Mouse (Mus musculus): ENCODE measurements around the gene B3gnt3. TPM values are rescaled to one million over a fixed set of nuclear protein-coding genes. Genes with fewer than 3 reads are reported as not detected.
"Not testable (repeated sequence)": the region's sequence is repeated elsewhere in the genome, so short reads cannot be mapped to it uniquely, and the experiment has no call there.

Gene B3gnt3
- 0.33 and 0.59 TPM in 2 replicates for polyA plus RNA-seq (2014; fragmentation: Nextera tagmentation; extraction: Ambion mirVana)

DNA sequence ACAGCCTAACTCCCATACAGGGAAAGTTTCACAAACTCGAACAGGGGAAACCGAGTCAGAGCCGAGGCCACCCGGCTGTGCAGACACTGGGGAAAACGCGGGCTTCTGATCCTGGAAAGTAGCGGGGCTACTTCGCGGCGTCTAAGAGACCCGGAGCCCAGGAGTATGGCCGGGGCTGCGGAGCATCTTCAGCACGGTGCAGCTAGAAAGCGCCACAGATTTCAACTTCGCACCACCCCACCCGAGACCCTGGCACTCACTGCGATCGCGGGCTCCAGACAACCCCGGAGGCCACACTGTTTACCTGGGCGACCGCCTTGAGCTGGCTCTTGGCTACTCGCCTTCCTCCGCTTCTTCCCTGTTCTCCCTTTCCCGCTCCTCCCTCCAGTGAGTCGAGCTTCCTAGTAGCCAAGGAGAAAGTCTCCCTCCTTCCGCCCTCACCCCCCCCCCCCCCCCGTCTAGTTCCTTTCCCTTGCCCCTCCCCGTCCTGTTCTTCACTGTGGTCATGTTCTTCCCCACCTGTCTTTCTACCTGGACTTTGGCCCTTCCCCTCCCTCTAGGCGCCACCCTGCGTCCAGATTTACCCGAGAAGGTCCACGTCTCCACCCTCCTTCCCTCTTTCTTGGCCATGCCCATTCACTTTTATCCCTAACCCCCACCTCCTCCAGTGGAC lies at the start of gene B3gnt3:
B3gnt3 (minus strand) TSS at position 376 of the 673 bp plus-strand sequence.
- DNase-seq (ENCODE audit: low spot score) (no peak), ATAC-seq (ENCODE audit: insufficient read depth, low FRiP score, low TSS enrichment) (no peak)
- Histone ChIP-seq H3K4me2 (ENCODE audit: low read depth) (no peak within 1 kb of the TSS), H3K4me1 (ENCODE audit: control insufficient read depth, insufficient read depth, low read length) (no peaks in the 10 kb centered on the region), H3K27me3 (ENCODE audit: control insufficient read depth, insufficient read depth, low read length) (peaks cover 45% of the 10 kb centered on the region), H3K9me3 (ENCODE audit: control insufficient read depth, low read length) (no peaks in the 10 kb centered on the region), H3K36me3 (ENCODE audit: control insufficient read depth, insufficient read depth, low read length) (no peaks in the 10 kb centered on the region), H3K9ac (ENCODE audit: low read length) (no peak within 1 kb of the TSS), H3K27ac (ENCODE audit: low read depth, low read length) (no peak within 1 kb of the TSS), H3K4me3 (ENCODE audit: low read depth, low read length) (peak within 1 kb of the TSS; percentile 10; the same call in 1 of the 2 replicates)
- WGBS = 16% methylated on average over 33 of the region's 34 CpGs

DNA sequence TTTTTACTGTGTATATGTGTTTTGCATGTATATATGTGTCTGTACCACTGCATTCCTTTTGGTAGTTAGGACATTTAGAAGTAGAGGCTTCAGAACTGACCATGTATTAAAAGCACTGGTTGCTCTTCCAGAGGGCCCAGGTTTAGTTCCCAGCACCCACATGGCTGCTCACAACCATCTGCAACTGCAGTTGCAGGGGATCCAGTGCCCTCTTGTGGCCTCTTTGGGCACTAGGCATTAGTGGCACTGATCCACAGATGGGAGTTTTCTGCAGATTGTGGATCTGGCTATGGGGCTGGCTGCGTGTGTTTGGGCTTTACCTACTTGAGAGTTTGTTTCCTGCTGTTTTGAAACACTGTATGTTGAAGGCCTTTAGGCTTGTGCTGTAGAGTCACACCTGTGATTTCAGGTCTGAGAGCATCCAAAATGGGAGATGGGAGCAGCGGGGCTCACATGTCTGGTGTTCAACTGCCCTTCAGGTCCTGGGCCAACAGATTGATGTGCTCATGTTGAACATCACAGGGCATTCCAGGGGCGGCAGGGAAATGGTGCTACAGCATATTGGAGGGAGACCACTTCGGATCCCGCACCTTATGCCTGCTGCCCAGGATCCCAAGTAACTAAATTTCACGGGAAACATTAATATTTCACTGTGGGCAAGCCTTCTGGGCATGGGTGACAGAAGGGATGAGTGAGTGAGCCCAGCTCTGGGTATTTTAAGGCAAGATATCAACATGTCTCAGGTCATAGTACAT lies 47.9 kb upstream of the B3gnt3 start:
- not testable (repeated sequence) for H3K36me3 ChIP-seq (ENCODE audit: control insufficient read depth, insufficient read depth, low read length)

DNA sequence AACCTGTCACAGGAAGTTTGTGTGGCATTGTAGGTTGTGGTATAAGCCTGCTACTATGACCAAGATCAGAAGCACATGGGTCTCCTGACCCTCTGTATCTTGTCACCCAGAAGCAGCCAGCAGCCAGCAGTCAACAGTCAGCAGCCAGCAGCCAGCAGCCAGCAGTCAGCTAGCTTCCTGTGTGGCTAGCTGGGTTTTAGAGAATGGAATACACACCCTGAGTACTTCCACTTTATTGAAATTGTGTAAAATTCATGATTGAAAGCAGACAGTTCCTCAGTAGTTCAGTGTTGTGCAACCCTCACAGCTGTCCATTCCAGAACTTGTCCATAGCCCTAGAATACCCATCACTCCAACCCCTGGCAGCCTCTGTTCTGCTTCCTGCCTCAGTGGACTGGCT lies 45.5 kb upstream of the B3gnt3 start:
- DNase-seq (ENCODE audit: low spot score); H3K4me1 ChIP-seq (ENCODE audit: control insufficient read depth, insufficient read depth, low read length); H3K9ac ChIP-seq (ENCODE audit: low read length); H3K36me3 ChIP-seq (ENCODE audit: control insufficient read depth, insufficient read depth, low read length); H3K27ac ChIP-seq (ENCODE audit: low read depth, low read length); H3K4me3 ChIP-seq (ENCODE audit: low read depth, low read length); H3K9me3 ChIP-seq (ENCODE audit: control insufficient read depth, low read length); ATAC-seq (ENCODE audit: insufficient read depth, low FRiP score, low TSS enrichment); H3K4me2 ChIP-seq (ENCODE audit: low read depth); H3K27me3 ChIP-seq (ENCODE audit: control insufficient read depth, insufficient read depth, low read length): not testable (repeated sequence)

More for the DNA sequence above, 47.9 kb upstream of the B3gnt3 start:
- WGBS = 86% methylated on average over 6 of the region's 6 CpGs
- not testable (repeated sequence) for H3K4me1 ChIP-seq (ENCODE audit: control insufficient read depth, insufficient read depth, low read length); H3K4me2 ChIP-seq (ENCODE audit: low read depth); H3K4me3 ChIP-seq (ENCODE audit: low read depth, low read length); H3K9ac ChIP-seq (ENCODE audit: low read length); H3K27me3 ChIP-seq (ENCODE audit: control insufficient read depth, insufficient read depth, low read length); H3K9me3 ChIP-seq (ENCODE audit: control insufficient read depth, low read length); ATAC-seq (ENCODE audit: insufficient read depth, low FRiP score, low TSS enrichment); DNase-seq (ENCODE audit: low spot score); H3K27ac ChIP-seq (ENCODE audit: low read depth, low read length)

- Histone ChIP-seq H3K9me3 (ENCODE audit: control insufficient read depth, low read length) (no peaks in the 10 kb centered on the region), H3K36me3 (ENCODE audit: control insufficient read depth, insufficient read depth, low read length) (no peaks in the 10 kb centered on the region), H3K4me3 (ENCODE audit: low read depth, low read length) (no peak overlapping the region), H3K4me2 (ENCODE audit: low read depth) (no peak overlapping the region), H3K9ac (ENCODE audit: low read length) (no peak overlapping the region), H3K4me1 (ENCODE audit: control insufficient read depth, insufficient read depth, low read length) (no peaks in the 10 kb centered on the region), H3K27ac (ENCODE audit: low read depth, low read length) (no peak overlapping the region), H3K27me3 (ENCODE audit: control insufficient read depth, insufficient read depth, low read length) (no peaks in the 10 kb centered on the region)
- ATAC-seq (ENCODE audit: insufficient read depth, low FRiP score, low TSS enrichment) (no peak), DNase-seq (ENCODE audit: low spot score) (no peak)
- WGBS = 82% methylated on average over 1 of the region's 1 CpGs
These were observed 43.7 kb upstream of the B3gnt3 start for GRCm38 (mm10) chr8:71745322-71745721.

- DNase-seq (ENCODE audit: low spot score) (no peak), ATAC-seq (ENCODE audit: insufficient read depth, low FRiP score, low TSS enrichment) (no peak)
- Histone ChIP-seq H3K27me3 (ENCODE audit: control insufficient read depth, insufficient read depth, low read length) (no peaks in the 10 kb centered on the region), H3K27ac (ENCODE audit: low read depth, low read length) (no peak overlapping the region), H3K9me3 (ENCODE audit: control insufficient read depth, low read length) (no peaks in the 10 kb centered on the region), H3K4me1 (ENCODE audit: control insufficient read depth, insufficient read depth, low read length) (no peaks in the 10 kb centered on the region), H3K36me3 (ENCODE audit: control insufficient read depth, insufficient read depth, low read length) (no peaks in the 10 kb centered on the region), H3K4me2 (ENCODE audit: low read depth) (no peak overlapping the region), H3K9ac (ENCODE audit: low read length) (no peak overlapping the region), H3K4me3 (ENCODE audit: low read depth, low read length) (no peak overlapping the region)
- 67% methylated on average over 2 of the region's 2 CpGs for WGBS
These were observed 41.2 kb upstream of the B3gnt3 start for GRCm38 (mm10) chr8:71742783-71743182.

DNA sequence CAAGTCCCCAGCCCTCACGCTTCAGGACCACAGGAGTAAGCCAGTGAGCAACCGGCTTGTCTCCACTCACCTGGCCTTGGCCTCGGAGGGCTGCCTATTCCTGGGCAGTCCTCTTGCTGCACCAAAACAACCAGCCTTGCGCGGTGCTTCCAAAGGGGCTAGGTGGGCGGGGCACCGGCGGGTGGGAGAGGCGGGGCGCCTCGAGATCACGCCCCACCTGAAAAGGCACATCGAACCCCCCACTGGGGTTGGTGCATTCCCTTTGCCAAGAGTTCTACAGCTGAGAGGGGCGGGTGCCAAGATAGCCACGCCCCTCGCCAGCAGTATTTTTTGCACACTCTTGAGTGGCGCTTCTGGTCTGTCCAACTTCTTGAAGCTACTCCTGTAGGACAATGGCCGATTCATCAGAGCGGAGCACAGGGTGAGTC lies 40.1 kb upstream of the B3gnt3 start:
- no peak overlapping the region for H3K4me3 ChIP-seq (ENCODE audit: low read depth, low read length)
- H3K4me2 ChIP-seq (ENCODE audit: low read depth) = peak overlapping the region; percentile 27; the same call in 1 of the 2 replicates
- H3K4me1 ChIP-seq (ENCODE audit: control insufficient read depth, insufficient read depth, low read length) = no peaks in the 10 kb centered on the region
- no peaks in the 10 kb centered on the region for H3K9me3 ChIP-seq (ENCODE audit: control insufficient read depth, low read length)
- no peak overlapping the region for H3K27ac ChIP-seq (ENCODE audit: low read depth, low read length)
- peak; percentile 26 for DNase-seq (ENCODE audit: low spot score)
- H3K36me3 ChIP-seq (ENCODE audit: control insufficient read depth, insufficient read depth, low read length) = no peaks in the 10 kb centered on the region
- no peak overlapping the region for H3K9ac ChIP-seq (ENCODE audit: low read length)
- ATAC-seq (ENCODE audit: insufficient read depth, low FRiP score, low TSS enrichment) = no peak; the same call in 1 of the 2 replicates
- H3K27me3 ChIP-seq (ENCODE audit: control insufficient read depth, insufficient read depth, low read length) = no peaks in the 10 kb centered on the region
- WGBS = 4% methylated on average over 19 of the region's 19 CpGs

DNA sequence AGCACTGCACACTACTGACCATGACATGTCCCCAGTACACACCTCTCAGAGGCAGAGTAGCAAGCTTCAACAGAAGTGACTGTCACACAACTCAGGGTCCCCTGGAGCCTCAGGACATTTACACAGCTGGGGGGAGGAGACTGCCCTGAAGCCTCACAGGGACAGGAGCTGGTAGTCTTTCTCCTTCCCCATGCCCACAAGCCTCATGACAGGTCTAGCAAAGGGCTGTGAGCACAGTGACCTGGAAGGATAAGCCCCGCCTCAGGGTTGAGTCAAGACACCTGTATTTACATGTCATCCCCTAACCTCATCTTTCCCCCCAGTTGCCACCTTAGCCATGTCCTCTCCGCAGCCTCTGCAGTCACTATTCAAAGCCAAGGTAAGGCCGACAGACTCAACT lies 39.6 kb upstream of the B3gnt3 start:
- no peak overlapping the region for H3K4me3 ChIP-seq (ENCODE audit: low read depth, low read length)
- 22% methylated on average over 3 of the region's 3 CpGs for WGBS
- H3K27ac ChIP-seq (ENCODE audit: low read depth, low read length) = no peak overlapping the region
- no peak overlapping the region; the same call in 1 of the 2 replicates for H3K4me2 ChIP-seq (ENCODE audit: low read depth)
- H3K9me3 ChIP-seq (ENCODE audit: control insufficient read depth, low read length) = no peaks in the 10 kb centered on the region
- H3K27me3 ChIP-seq (ENCODE audit: control insufficient read depth, insufficient read depth, low read length) = no peaks in the 10 kb centered on the region
- H3K9ac ChIP-seq (ENCODE audit: low read length) = no peak overlapping the region
- ATAC-seq (ENCODE audit: insufficient read depth, low FRiP score, low TSS enrichment) = no peak
- no peak for DNase-seq (ENCODE audit: low spot score)
- no peaks in the 10 kb centered on the region for H3K4me1 ChIP-seq (ENCODE audit: control insufficient read depth, insufficient read depth, low read length)
- no peaks in the 10 kb centered on the region for H3K36me3 ChIP-seq (ENCODE audit: control insufficient read depth, insufficient read depth, low read length)

- not testable (repeated sequence) for ATAC-seq (ENCODE audit: insufficient read depth, low FRiP score, low TSS enrichment); H3K9ac ChIP-seq (ENCODE audit: low read length); H3K4me1 ChIP-seq (ENCODE audit: control insufficient read depth, insufficient read depth, low read length)
These were observed 36.7 kb upstream of the B3gnt3 start for GRCm38 (mm10) chr8:71738316-71738715.

More at GRCm38 (mm10) chr8:71738316-71738715, 36.7 kb upstream of the B3gnt3 start:
- not testable (repeated sequence) for H3K4me3 ChIP-seq (ENCODE audit: low read depth, low read length); H3K4me2 ChIP-seq (ENCODE audit: low read depth); H3K27ac ChIP-seq (ENCODE audit: low read depth, low read length); DNase-seq (ENCODE audit: low spot score); H3K27me3 ChIP-seq (ENCODE audit: control insufficient read depth, insufficient read depth, low read length); H3K36me3 ChIP-seq (ENCODE audit: control insufficient read depth, insufficient read depth, low read length); H3K9me3 ChIP-seq (ENCODE audit: control insufficient read depth, low read length)
